Comparison of ENCODE assay signal across 25 mouse cellular contexts in genomic region chr2:52440420-52441015, GRCm38 (mm10).
"Had no signal": no experiment of that assay in that cellular context is flagged by ENCODE, and none has a peak within 500 bp of the region (broad histone marks: within the 10 kb centered on the region; RNA-seq: fewer than 3 reads in every experiment).

No protein-coding gene starts in this region.

- DNase-seq: gastrocnemius, adult 2 months; gastrocnemius, postnatal 10 days; gastrocnemius, postnatal 25 days; heart, adult 18-20 months; heart, postnatal 14 days; heart, postnatal 36 days; kidney, adult 11 months; kidney, adult 9 months; kidney, postnatal 14 days; kidney, postnatal 36 days; layer of hippocampus, adult 9-11 months; layer of hippocampus, postnatal 36 days; liver; liver, embryonic 13.5 days had no signal

- H3K4me2 ChIP-seq: heart, embryonic 12.5 days; hindbrain, embryonic 13.5 days; hindbrain, embryonic 15.5 days; kidney, embryonic 15.5 days; limb, embryonic 12.5 days; liver, embryonic 11.5 days; liver, embryonic 13.5 days had no signal

- H3K27ac ChIP-seq: gastrocnemius, adult 2 months; heart, embryonic 10.5 days; hindbrain, embryonic 13.5 days; hindbrain, embryonic 15.5 days; hindbrain, postnatal 0 days; kidney, embryonic 15.5 days; kidney, postnatal 0 days; limb, embryonic 10.5 days; limb, embryonic 12.5 days; liver, embryonic 13.5 days had no signal

- ATAC-seq: hindbrain, postnatal 0 days; intestine, embryonic 16.5 days had no signal

- H3K9ac ChIP-seq: heart, embryonic 12.5 days; hindbrain, embryonic 13.5 days; hindbrain, embryonic 15.5 days; kidney, embryonic 15.5 days; limb, embryonic 12.5 days; liver, embryonic 13.5 days had no signal

- H3K4me3 ChIP-seq: gastrocnemius, adult 2 months; heart, embryonic 10.5 days; heart, embryonic 12.5 days; hindbrain, embryonic 13.5 days; hindbrain, embryonic 15.5 days; kidney, embryonic 15.5 days; limb, embryonic 10.5 days; limb, embryonic 12.5 days; liver, embryonic 13.5 days had no signal

- H3K36me3 ChIP-seq: heart, embryonic 10.5 days; heart, embryonic 12.5 days; hindbrain, embryonic 13.5 days; hindbrain, embryonic 15.5 days; kidney, embryonic 15.5 days; limb, embryonic 10.5 days; limb, embryonic 12.5 days; liver, embryonic 13.5 days had no signal

- H3K4me1 ChIP-seq: hindbrain, embryonic 13.5 days; hindbrain, embryonic 15.5 days; limb, embryonic 10.5 days; limb, embryonic 12.5 days had no signal

- H3K27me3 ChIP-seq: heart, embryonic 12.5 days; hindbrain, embryonic 13.5 days; hindbrain, embryonic 15.5 days; kidney, embryonic 15.5 days; limb, embryonic 12.5 days; liver, embryonic 13.5 days had no signal

- H3K9me3 ChIP-seq: heart, embryonic 10.5 days; heart, embryonic 12.5 days; hindbrain, embryonic 13.5 days; hindbrain, embryonic 15.5 days; kidney, embryonic 15.5 days; limb, embryonic 10.5 days; limb, embryonic 12.5 days; liver, embryonic 13.5 days had no signal
